ENCODE assay signal across 9 mouse cellular contexts in the genomic region with DNA sequence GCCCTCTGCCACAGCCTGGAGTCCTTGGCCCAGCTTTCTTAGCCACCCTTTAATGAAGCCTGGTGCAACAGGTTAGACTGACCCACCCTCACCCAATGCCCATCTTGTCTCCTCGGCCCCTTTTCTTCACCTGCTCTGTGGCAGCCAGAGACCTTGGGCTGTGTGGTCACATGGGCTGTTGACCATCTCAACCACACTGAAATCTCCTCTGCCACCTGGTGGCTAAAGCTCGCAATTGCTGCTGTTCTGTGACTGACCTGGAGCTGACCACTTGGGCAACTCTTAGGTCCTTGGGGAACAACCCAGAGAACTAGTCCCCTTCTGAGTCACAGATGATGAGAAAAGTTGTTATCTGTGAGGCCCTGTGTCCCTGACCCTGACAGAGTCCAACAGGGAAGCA.
DNase-seq lines count a peak whose midpoint lies in the region; ATAC-seq lines count a peak whose summit lies in the region.
"Had no signal": no experiment of that assay in that cellular context is flagged by ENCODE, and none has a peak within 500 bp of the region (broad histone marks: within the 10 kb centered on the region; RNA-seq: fewer than 3 reads in every experiment).

No protein-coding gene starts in this region.

- H3K4me1 ChIP-seq in heart, embryonic 11.5 days (ENCODE audit: control insufficient read depth, insufficient read depth, low read length), result peaks cover 14% of the 10 kb centered on the region
- peaks cover 49% of the 10 kb centered on the region for H3K4me1 ChIP-seq in heart, embryonic 10.5 days

- H3K36me3 ChIP-seq in heart, embryonic 11.5 days (ENCODE audit: control insufficient read depth, insufficient read depth, low read length), result no peaks in the 10 kb centered on the region
- no peaks in the 10 kb centered on the region for H3K36me3 ChIP-seq in heart, embryonic 10.5 days
- H3K36me3 ChIP-seq: limb, embryonic 13.5 days had no signal

- H3K9ac ChIP-seq in heart, embryonic 11.5 days (ENCODE audit: low read depth, low read length), result no peak overlapping the region
- H3K9ac ChIP-seq: limb, embryonic 13.5 days had no signal

- no peak overlapping the region for H3K27ac ChIP-seq in heart, embryonic 11.5 days (ENCODE audit: low read depth, low read length)
- H3K27ac ChIP-seq in heart, embryonic 10.5 days, result no peak overlapping the region
- H3K27ac ChIP-seq: limb, embryonic 13.5 days had no signal

- no peak for ATAC-seq in heart, embryonic 11.5 days (replicated peaks; ENCODE audit: insufficient number of reproducible peaks, low FRiP score, low TSS enrichment)
- ATAC-seq in common myeloid progenitor, adult 5-6 weeks (replicated peaks; ENCODE audit: low read depth, poor library complexity, severe bottlenecking), result peak; percentile 45; the same call in 1 of the 2 replicates
- ATAC-seq in megakaryocyte, adult 5-6 weeks (ENCODE audit: poor library complexity, severe bottlenecking), result peak; percentile 67

- DNase-seq in heart, adult 11 months, result peak; percentile 95
- peak; percentile 94 for DNase-seq in adipocyte (ENCODE audit: low spot score)
- DNase-seq in heart, embryonic 10.5 days (ENCODE audit: low spot score), result peak; percentile 88
- peak; percentile 71 for DNase-seq in layer of hippocampus, adult 11-12 months (ENCODE audit: low spot score)
- DNase-seq in testis, postnatal 14 days (ENCODE audit: low spot score), result peak; percentile 36

- no peak overlapping the region for H3K4me3 ChIP-seq in heart, embryonic 11.5 days (ENCODE audit: low read depth, low read length)
- no peak overlapping the region for H3K4me3 ChIP-seq in heart, embryonic 10.5 days
- H3K4me3 ChIP-seq: limb, embryonic 13.5 days had no signal

- 11% methylated on average over 2 of the region's 2 CpGs for WGBS in heart, embryonic 11.5 days (ENCODE audit: insufficient replicate concordance)
- 12% methylated on average over 2 of the region's 2 CpGs for WGBS in heart, embryonic 10.5 days

- H3K4me2 ChIP-seq in heart, embryonic 11.5 days, result no peak overlapping the region
- H3K4me2 ChIP-seq: limb, embryonic 13.5 days had no signal

- no peaks in the 10 kb centered on the region for H3K27me3 ChIP-seq in heart, embryonic 11.5 days (ENCODE audit: control insufficient read depth, insufficient read depth, low read length)
- 0 out of 2 replicates have a peak, but pooled peaks cover 3% of the 10 kb centered on the region for H3K27me3 ChIP-seq in heart, embryonic 10.5 days (ENCODE audit: insufficient read depth, poor library complexity, severe bottlenecking)

- no peaks in the 10 kb centered on the region for H3K9me3 ChIP-seq in heart, embryonic 11.5 days (replicated peaks; ENCODE audit: control insufficient read depth, low read length)
- no peaks in the 10 kb centered on the region for H3K9me3 ChIP-seq in heart, embryonic 10.5 days
- H3K9me3 ChIP-seq: limb, embryonic 13.5 days had no signal

Comparison
In these comparisons a context has a peak if more than half of its experiments do, and no peak if none do; other contexts are left out.
1. DNase-seq: peak in every context shown above with its lines; median percentile 95 in heart, adult 11 months; 94 in adipocyte; 88 in heart, embryonic 10.5 days; 71 in layer of hippocampus, adult 11-12 months; 36 in testis, postnatal 14 days.